Mouse (Mus musculus): ENCODE results near the gene Mmp14. TPM values are rescaled to one million over a fixed set of nuclear protein-coding genes. Genes with fewer than 3 reads are reported as not detected.
A peak's percentile ranks its signal among the peaks of the same experiment; 100 is the strongest.

Gene Mmp14
- total RNA-seq, 2 experiments from 2014 or later, result 15.8 to 17.1 TPM

GRCm38 (mm10) chr14:54413877-54414700 lies 17.3 kb upstream of the Mmp14 start:
- peak; percentile 50 for DNase-seq

GRCm38 (mm10) chr14:54415241-54416020 lies 16.0 kb upstream of the Mmp14 start:
- no peak for DNase-seq

GRCm38 (mm10) chr14:54416229-54416775 lies 15.1 kb upstream of the Mmp14 start:
- DNase-seq, result no peak

GRCm38 (mm10) chr14:54416830-54417229 lies 14.6 kb upstream of the Mmp14 start:
- no peak for DNase-seq

- DNase-seq, result no peak
Measured at GRCm38 (mm10) chr14:54417623-54418081, 13.8 kb upstream of the Mmp14 start, which contains the start of gene Slc7a7. TSS of gene Slc7a7 (minus strand) at chr14:54417780.

- DNase-seq, result no peak
Measured at GRCm38 (mm10) chr14:54421014-54421413, 10.4 kb upstream of the Mmp14 start.

GRCm38 (mm10) chr14:54423406-54423805 lies 8.0 kb upstream of the Mmp14 start:
- DNase-seq, result no peak

GRCm38 (mm10) chr14:54424634-54425033 lies 6.8 kb upstream of the Mmp14 start:
- no peak for DNase-seq

- DNase-seq, result no peak
Measured at GRCm38 (mm10) chr14:54425540-54425939, 5.9 kb upstream of the Mmp14 start.

GRCm38 (mm10) chr14:54426003-54426688 lies 5.3 kb upstream of the Mmp14 start:
- DNase-seq, result no peak

- DNase-seq, result peak; percentile 89
Measured at GRCm38 (mm10) chr14:54426689-54427398, 4.6 kb upstream of the Mmp14 start, which contains the start of gene Mrpl52. TSS of gene Mrpl52 (plus strand) at chr14:54426909.

- no peak for DNase-seq
Measured at GRCm38 (mm10) chr14:54427696-54428095, 3.7 kb upstream of the Mmp14 start.

- DNase-seq, result no peak
Measured at GRCm38 (mm10) chr14:54428421-54428820, 3.0 kb upstream of the Mmp14 start.

GRCm38 (mm10) chr14:54429332-54430093 lies 1.9 kb upstream of the Mmp14 start:
- DNase-seq, result no peak

GRCm38 (mm10) chr14:54430406-54431145 lies 836 bp upstream of the Mmp14 start:
- no peak for DNase-seq

- DNase-seq, result no peak
Measured at GRCm38 (mm10) chr14:54432078-54432836, 845 bp downstream of the Mmp14 start.

- DNase-seq, result no peak
Measured at GRCm38 (mm10) chr14:54432837-54433830, 1.7 kb downstream of the Mmp14 start.
